Mouse (Mus musculus) layer of hippocampus, postnatal 25 days (tissue): ENCODE data around the gene Prps1l3. TPM values are rescaled to one million over a fixed set of nuclear protein-coding genes. Genes with fewer than 3 reads are reported as not detected.

ENCODE experiments used
- DNase-seq, 2 experiments: peaks; one replicate each; pipeline ENCODE4 v3.0.0; 2022; ENCODE audit warnings: mixed read lengths in 2 of 2, low spot score in 1 of 2; ENCODE audit errors: extremely low spot score in 1 of 2
- total RNA-seq, 2 experiments: library from RNA; stranded (reverse); gene quantifications; 2 replicates each; pipeline ENCODE4 v1.2.3; 2021

Prps1l3 gene
- total RNA-seq, 2 experiments from 2014 or later, result 15.5 to 18.0 TPM

DNA sequence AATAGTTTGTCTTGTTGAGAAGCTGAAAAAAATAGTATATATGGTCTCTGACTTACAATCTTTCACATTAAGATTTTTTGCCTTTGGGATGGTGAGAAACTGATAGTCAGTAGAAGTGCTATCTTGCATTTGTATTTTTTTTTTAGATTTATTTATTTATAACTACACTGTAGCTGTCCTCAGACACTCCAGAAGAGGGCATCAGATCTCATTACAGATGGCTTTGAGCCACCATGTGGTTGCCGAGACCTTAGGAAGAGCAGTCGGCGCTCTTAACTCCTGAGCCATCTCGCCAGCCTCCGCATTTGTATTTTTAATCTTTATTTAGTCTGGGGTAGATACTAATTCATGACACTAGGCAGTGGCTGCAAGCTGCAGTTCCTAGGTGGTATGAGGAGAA lies 3.2 kb downstream of the Prps1l3 start:
- no peak for DNase-seq

DNA sequence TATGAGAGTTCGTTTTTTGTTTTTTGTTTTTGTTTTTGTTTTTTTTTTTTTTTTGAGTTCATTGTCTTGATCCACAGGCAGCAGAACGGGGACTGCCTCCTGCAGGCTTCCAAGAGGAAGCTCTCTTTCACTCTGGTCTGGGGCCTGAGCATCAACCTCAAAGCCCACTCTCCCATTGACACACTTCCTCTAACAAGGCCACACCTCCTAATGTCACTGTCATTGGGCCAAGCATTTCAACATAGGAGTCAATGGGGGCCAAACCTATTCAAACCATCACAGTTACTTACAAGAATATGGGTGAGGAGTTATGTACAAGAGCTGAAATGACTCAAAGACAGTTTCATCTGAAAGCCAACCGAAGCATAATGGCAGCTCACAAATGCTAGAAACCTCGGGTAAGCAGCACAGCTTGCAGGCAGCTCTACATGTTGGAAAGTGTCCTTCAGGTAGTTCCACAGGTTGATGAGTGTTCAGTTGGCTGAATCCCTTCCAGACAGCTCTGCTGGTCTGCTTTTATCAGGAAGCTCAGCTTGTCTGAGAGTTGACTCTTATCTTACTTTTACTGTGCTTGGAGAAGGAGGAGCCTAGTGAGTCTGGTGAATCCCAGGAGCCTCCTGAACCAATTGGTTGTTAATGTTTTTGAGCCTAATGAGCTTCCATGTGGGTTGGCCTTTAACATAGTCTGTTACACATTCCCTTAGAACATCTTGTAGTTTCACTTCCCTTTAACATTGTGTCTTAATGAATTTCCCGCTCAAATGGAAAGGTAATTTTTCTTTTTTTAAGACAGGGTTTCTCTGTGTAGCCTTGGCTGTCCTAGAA lies 13.7 kb downstream of the Prps1l3 start:
- no peak for DNase-seq

DNA sequence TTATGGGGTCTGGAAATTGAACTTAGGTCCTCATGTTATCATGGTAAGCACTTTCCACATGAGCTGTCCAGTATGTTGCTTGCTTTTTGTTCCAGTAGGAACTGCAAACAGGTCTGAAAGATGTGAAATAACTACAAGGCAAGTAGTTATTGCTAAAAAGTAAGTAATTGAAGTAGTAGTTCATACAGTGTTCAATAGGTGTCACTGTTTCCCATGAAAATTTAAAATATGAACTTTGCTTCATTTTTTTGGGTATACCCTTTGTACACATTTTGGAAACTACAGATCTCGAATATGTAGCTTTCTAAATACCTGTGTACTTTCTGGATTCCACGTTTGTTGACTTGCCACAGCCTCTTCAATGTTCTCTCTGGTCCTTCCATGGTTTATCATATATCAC lies 28.4 kb downstream of the Prps1l3 start:
- DNase-seq, result no peak

DNA sequence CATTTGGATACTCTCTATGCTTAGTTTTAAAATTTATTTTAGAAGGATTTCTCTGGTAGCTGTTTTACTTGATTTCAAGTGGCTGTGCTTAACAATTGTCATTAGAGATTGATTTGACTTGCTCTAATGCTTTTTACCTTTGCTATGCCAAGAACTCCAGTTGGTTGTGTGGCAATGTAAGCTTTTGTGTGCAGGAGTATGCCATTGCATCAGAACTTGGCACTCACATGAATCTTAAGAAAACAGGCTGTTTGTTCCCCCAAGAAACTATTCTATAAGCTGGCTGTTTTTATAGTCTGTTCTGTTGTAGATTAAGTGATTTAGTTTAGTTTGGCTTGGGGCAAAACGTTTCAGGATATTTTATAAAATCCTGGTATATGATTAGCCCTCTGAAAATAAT lies 45.2 kb downstream of the Prps1l3 start:
- DNase-seq, result no peak

DNA sequence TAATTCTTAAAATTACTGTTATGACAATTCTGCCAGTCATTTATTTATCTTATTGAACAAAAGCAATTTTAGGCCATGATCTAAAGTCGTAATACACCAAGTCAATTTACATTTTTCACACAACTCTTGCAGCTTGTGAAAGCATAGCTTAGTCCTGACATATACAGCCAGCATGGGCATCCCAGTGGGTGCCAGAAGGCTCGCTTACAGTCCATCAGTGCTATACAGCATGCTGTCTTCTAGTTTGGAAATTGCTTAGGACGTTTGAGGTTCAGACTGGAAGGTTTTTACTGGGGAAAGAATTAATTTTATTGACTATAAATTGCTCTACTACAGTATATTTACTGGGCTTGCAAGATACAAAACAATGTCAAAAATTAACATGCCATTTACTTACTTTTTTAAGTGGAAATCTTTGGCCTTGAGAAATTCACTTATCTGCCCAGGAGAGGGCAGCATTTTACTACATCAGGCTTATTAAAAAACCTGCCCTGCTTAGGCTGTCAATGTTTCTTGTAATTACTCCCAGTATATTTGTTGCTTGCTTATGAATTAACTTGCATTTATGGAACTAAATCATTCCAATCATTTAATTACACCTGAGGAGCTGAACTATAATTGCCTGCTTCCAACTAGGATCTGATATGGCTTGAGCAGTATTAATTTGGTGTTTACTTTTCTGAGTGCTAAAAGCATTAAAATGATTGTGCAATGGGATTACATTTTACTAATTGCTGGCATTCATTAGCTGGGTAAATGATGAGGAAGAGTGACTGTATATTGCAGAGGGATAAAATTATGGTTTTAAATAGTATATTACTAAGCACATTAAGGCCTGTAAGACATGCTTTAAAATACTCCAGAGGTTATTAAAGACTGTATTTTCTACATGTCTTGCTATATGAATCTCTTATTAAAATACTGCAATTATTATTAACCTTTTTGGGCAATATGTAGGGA lies 51.2 kb downstream of the Prps1l3 start:
- peak in 1 of 2 experiments; percentile 5 for DNase-seq

DNA sequence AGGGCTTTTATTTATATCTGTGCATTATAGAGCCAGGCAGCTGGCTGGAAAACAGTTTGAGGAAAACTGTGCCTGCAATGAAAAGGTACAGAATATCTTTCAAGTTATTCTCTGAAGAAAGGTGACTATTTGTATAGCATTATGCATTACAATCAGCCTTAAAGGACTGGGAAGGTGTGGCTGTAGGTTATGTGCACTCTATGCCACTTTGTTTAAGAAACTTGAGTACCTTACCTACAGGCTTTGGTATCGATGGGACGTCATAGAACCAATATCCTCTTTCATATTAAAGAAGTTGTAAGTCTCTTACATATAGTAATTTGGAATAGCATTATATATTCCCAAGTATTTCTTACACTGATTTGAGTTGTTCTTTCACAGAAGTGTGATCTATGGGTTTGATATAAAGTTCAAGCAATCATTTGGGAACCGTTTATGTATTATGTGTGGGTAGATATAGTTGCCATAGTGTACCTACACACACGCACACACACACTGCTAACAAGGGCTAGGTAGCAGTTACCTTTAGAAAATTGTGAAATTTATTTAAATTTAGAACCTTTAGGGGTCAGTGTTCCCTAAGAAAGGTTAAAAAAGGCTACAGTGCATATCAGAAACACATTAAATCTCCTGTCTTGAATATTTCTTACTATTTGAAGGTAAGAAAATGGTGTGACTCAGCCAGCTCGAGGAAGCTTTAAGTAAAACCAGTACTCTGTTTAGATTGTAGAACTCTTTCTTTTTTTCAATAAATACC lies 55.3 kb downstream of the Prps1l3 start:
- no peak for DNase-seq

Other genes starting within 250 kb of the Prps1l3 start
- under 1 TPM; 0.37 to 0.49 TPM for gene Slc25a21, start 32.9 kb upstream of the Prps1l3 start, total RNA-seq
- 1 to 10 TPM; 4.4 to 6.0 TPM for gene Mipol1, start within 50 bp of the Prps1l3 start, total RNA-seq